Mouse (Mus musculus) midbrain, embryonic 11.5 days (tissue): ENCODE measurements around the gene Rere. TPM values are rescaled to one million over a fixed set of nuclear protein-coding genes. Genes with fewer than 3 reads are reported as not detected.
A peak's percentile ranks its signal among the peaks of the same experiment; 100 is the strongest.
"Not testable (repeated sequence)": the region's sequence is repeated elsewhere in the genome, so short reads cannot be mapped to it uniquely, and the experiment has no call there.

Experiments used
- ATAC-seq: fragments of 200-750 bp; cut with Nextera tagmentation; 2 replicates; pipeline ENCODE4 v1.8.0; 2017; ENCODE audit warnings: moderate TSS enrichment, moderate library complexity; ENCODE audit not compliant: low FRiP score
- DNase-seq: peaks from one replicate; pipeline ENCODE4 v3.0.0; 2015; ENCODE audit warnings: low spot score; ENCODE audit errors: missing footprints
- H3K27ac ChIP-seq: fragments of 300-500 bp; sonication (generic); 2 replicates; pipeline ENCODE4 v1.5.1; 2014; ENCODE audit warnings: low read depth, low read length
- H3K27me3 ChIP-seq: fragments of 300-500 bp; sonication (generic); 2 replicates; pipeline ENCODE4 v1.6.1; 2014; ENCODE audit warnings: mild to moderate bottlenecking, low read length, moderate library complexity, mixed read lengths; ENCODE audit not compliant: control insufficient read depth, insufficient read depth
- H3K36me3 ChIP-seq: fragments of 300-500 bp; sonication (generic); 2 replicates; pipeline ENCODE4 v1.6.1; 2014; ENCODE audit warnings: mild to moderate bottlenecking, low read length, moderate library complexity, mixed read lengths; ENCODE audit not compliant: control insufficient read depth, insufficient read depth
- H3K4me1 ChIP-seq: fragments of 300-500 bp; sonication (generic); 2 replicates; pipeline ENCODE4 v1.6.1; 2014; ENCODE audit warnings: low read length; ENCODE audit not compliant: control insufficient read depth, insufficient read depth
- H3K4me2 ChIP-seq: fragments of 300-500 bp; sonication (generic); 2 replicates; pipeline ENCODE4 v1.6.1; 2014; ENCODE audit warnings: mild to moderate bottlenecking, moderate library complexity
- H3K4me3 ChIP-seq: fragments of 300-500 bp; sonication (generic); 2 replicates; pipeline ENCODE4 v1.5.1; 2014; ENCODE audit warnings: low read depth, low read length
- H3K9ac ChIP-seq: fragments of 300-500 bp; sonication (generic); 2 replicates; pipeline ENCODE4 v1.6.1; 2014; ENCODE audit warnings: low read length
- H3K9me3 ChIP-seq: fragments of 300-500 bp; sonication (generic); 2 replicates; pipeline ENCODE4 v1.6.1; 2016; ENCODE audit warnings: low read length; ENCODE audit not compliant: control insufficient read depth
- WGBS: fragments of 180-500 bp; shearing (Covaris S2); extraction: QIAGEN DNeasy Blood & Tissue Kit; methylation state at CpG from one replicate; pipeline ENCODE4 v1.1.7; 2014; 5-methylcytosine and 5-hydroxymethylcytosine counted together
- polyA plus RNA-seq: library from polyadenylated mRNA; unstranded; fragments of >200 nt; fragmentation: Nextera tagmentation; extraction: Ambion mirVana; gene quantifications from 2 replicates; pipeline ENCODE4 v1.2.1, GENCODE M21; 2014

Rere gene
- polyA plus RNA-seq, 1 experiment from 2014 or later = 34.2 TPM

DNA sequence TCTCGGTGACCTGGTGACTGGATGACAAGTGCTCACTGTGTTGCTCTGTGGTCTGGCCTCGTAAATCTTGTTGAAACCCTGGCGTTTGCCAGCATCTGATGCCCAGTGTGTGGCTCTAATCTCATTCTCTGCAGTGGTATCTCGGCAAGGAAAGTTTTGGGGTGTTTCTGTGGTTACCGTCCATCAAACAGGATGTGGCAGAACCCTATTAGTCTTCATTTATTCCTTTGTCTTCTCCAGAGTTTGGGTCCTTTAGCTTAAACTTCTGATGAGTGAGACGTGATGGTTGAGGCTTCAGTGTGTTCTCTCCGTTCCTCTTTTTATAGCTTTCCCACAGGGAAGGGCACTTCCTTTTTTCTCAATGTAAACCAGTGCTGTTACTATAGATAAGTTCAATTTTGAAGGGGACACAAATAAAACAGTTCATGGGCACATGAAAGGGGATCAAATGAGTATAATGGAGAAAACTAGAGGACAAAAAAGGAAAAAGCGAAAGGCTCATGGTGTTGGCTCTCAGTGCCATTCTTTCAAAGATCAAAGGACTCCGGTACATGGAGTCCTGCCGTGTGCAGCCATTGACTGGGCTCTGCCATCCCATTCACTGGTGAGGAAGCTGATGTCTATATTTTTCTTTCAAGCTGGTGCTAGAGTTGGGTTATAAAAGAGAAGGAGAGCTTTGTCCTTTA, 191.4 kb downstream of the Rere start:
- H3K4me1 ChIP-seq = peaks cover 14% of the 10 kb centered on the region
- H3K27me3 ChIP-seq = peaks cover 2% of the 10 kb centered on the region; the same call in 1 of the 2 replicates
- no peak overlapping the region for H3K9ac ChIP-seq
- no peak for DNase-seq
- no peaks in the 10 kb centered on the region for H3K9me3 ChIP-seq
- ATAC-seq = peak; percentile 85
- WGBS = 8% methylated on average over 10 of the region's 10 CpGs
- H3K36me3 ChIP-seq = peaks cover 5% of the 10 kb centered on the region; the same call in 1 of the 2 replicates
- no peak overlapping the region for H3K4me3 ChIP-seq
- H3K27ac ChIP-seq = no peak overlapping the region; the same call in 1 of the 2 replicates
- no peak overlapping the region for H3K4me2 ChIP-seq

DNA sequence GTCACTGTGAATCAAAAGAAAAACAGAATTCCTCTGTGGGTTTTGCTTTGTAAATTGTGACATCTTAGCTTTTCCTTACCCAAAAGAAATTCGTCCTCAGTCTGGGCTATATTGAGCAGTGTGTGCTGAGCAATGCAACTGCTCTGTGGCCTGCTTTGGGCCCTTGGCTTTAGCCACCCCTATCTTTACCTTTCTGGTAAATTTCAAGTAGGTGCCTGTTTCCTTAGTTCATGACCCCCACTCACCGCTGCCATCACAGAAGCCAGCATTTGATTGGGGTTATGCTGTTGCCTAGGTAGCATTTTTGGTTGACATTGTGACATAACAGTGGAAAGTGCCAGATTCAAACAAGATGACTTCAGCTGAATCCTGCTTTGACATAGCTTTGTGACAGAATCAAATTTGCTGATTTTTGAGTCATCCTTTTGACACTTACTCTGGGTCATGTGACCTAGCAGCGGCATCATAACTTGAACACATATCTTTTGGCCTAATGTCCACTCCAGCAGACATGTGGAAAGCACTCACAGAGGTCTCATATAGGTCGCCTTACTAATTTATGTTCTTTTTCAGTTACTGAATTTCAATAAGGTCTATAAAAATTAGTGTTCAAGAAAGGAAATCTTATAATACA, 192.1 kb downstream of the Rere start:
- peak; percentile 44 for ATAC-seq
- peaks cover 5% of the 10 kb centered on the region; the same call in 1 of the 2 replicates for H3K36me3 ChIP-seq

DNA sequence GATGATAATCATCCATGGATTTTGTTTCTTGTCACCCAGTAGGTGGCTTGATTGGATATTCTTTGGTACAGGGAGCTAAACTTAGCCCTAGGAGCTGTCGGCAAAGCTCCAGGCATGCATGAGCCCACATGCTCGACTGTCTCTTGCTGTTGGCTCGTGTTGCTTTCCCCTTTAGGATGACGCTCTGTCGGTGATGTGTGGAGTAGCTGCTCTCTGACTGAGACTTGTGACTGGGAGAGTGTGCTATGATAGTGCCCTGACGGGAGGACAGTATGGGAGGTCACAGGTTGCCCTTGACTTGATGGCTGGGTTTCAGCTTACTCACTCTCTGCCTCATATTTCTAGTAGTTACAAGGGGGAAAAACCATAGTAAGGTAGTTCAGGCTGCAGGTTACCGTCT, 192.6 kb downstream of the Rere start:
- Histone ChIP-seq H3K4me1 (peaks cover 14% of the 10 kb centered on the region), H3K27me3 (peaks cover 2% of the 10 kb centered on the region; the same call in 1 of the 2 replicates), H3K9ac (no peak overlapping the region), H3K27ac (no peak overlapping the region), H3K4me3 (no peak overlapping the region), H3K36me3 (peaks cover 5% of the 10 kb centered on the region; the same call in 1 of the 2 replicates), H3K9me3 (no peaks in the 10 kb centered on the region), H3K4me2 (no peak overlapping the region)
- no peak for DNase-seq
- WGBS = 60% methylated on average over 7 of the region's 7 CpGs
- no peak for ATAC-seq

More for the DNA sequence above, 192.1 kb downstream of the Rere start:
- H3K27ac ChIP-seq = no peak overlapping the region
- H3K9me3 ChIP-seq = no peaks in the 10 kb centered on the region
- 64% methylated on average over 4 of the region's 4 CpGs for WGBS
- peaks cover 14% of the 10 kb centered on the region for H3K4me1 ChIP-seq
- no peak for DNase-seq
- no peak overlapping the region for H3K4me2 ChIP-seq
- no peak overlapping the region for H3K9ac ChIP-seq
- no peak overlapping the region for H3K4me3 ChIP-seq
- H3K27me3 ChIP-seq = peaks cover 2% of the 10 kb centered on the region; the same call in 1 of the 2 replicates

DNA sequence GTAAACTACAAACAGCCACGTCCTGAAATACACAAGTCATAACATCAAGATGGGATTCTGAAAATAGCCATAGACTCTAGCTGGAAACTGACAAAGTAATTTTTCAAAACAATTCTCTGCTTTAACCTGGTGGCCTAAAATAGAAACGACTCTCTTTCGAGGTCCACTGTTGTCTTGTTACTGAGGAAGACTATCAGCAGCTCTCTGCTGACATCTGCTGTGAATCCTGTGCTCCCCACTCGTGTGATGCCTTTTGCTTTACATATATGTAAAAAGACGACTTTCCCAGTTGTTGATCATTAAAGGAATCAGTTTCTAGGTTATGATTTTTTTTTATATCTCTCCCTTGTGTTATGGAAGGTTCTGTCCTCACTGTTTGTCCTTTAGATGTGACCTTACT, 194.8 kb downstream of the Rere start:
- DNase-seq (no peak), ATAC-seq (no peak)
- no peak overlapping the region for H3K9ac ChIP-seq
- H3K4me2 ChIP-seq = no peak overlapping the region
- no peak overlapping the region for H3K27ac ChIP-seq
- H3K27me3 ChIP-seq = peaks cover 2% of the 10 kb centered on the region; the same call in 1 of the 2 replicates
- 78% methylated on average over 5 of the region's 5 CpGs for WGBS
- H3K4me1 ChIP-seq = peaks cover 14% of the 10 kb centered on the region
- no peaks in the 10 kb centered on the region for H3K9me3 ChIP-seq
- no peak overlapping the region for H3K4me3 ChIP-seq
- no peaks in the 10 kb centered on the region for H3K36me3 ChIP-seq

DNA sequence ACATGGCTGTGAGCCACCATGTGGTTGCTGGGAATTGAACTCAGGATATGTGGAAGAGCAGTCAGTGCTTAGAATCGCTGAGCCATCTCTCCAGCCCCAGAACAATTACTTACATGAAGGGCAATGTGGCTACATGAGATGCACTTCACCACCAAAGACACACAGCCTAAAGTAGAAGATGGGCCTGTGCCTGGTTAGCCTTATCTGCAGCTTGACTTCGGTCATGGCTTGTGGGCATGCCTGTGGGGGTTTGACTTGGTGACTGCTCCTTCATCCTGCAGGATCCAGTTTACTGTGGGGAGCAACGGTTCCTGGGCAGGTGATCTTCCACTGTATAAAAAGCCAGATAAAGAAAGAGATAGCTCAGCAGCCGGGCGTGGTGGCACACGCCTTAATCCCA, 196.6 kb downstream of the Rere start:
- Histone ChIP-seq H3K9me3 (no peaks in the 10 kb centered on the region), H3K36me3 (0 out of 2 replicates have a peak, but pooled peaks cover 3% of the 10 kb centered on the region), H3K9ac (no peak overlapping the region), H3K27me3 (peaks cover 2% of the 10 kb centered on the region; the same call in 1 of the 2 replicates), H3K4me1 (peaks cover 8% of the 10 kb centered on the region), H3K27ac (no peak overlapping the region), H3K4me2 (no peak overlapping the region), H3K4me3 (no peak overlapping the region)
- WGBS = 94% methylated on average over 6 of the region's 6 CpGs
- DNase-seq = no peak
- ATAC-seq = no peak

DNA sequence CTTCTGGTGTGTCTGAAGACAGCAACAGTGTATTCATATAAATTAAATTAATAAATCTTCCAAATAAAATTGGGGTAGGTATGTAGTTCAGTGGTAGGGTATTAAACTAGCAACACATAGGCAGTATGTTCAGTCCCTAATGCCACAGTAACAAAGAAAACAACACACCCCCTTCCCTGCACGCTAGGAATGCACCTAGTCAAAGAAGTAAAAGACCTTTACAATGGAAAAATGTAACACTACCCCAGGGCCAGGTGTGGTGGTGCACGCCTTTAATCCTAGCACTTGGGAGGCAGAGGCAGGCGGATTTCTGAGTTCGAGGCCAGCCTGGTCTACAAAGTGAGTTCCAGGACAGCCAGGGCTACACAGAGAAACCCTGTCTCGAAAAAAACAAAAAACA, 201.6 kb downstream of the Rere start:
- not testable (repeated sequence) for H3K27ac ChIP-seq, H3K36me3 ChIP-seq, H3K9ac ChIP-seq, H3K27me3 ChIP-seq, DNase-seq, ATAC-seq, H3K4me2 ChIP-seq, H3K4me1 ChIP-seq, H3K9me3 ChIP-seq, H3K4me3 ChIP-seq
- WGBS = 85% methylated on average over 4 of the region's 5 CpGs

DNA sequence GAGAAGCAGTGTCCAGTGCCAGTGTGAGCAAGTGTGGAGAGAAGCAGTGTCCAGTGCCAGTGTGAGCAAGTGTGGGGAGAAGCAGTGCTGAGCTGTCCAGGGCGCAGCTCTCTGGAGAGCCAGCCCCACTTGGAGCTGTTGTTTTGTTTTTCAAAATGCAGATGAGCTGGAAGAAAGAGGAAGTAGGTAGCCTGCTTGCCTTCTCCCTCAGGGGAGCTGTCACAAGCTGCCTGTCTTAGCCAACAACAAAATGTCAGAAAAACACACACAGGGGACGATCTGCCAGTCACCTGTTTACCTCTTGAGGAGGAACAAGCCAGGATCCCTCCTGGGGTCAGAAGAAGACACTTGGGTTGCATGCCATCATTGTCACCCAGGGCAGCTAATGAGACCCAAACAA, 204.7 kb downstream of the Rere start:
- no peaks in the 10 kb centered on the region for H3K9me3 ChIP-seq
- H3K4me1 ChIP-seq = peaks cover 14% of the 10 kb centered on the region
- ATAC-seq (no peak), DNase-seq (no peak)
- no peak overlapping the region for H3K4me2 ChIP-seq
- H3K4me3 ChIP-seq = no peak overlapping the region
- H3K36me3 ChIP-seq = 0 out of 2 replicates have a peak, but pooled peaks cover 3% of the 10 kb centered on the region
- no peak overlapping the region for H3K27ac ChIP-seq
- no peaks in the 10 kb centered on the region for H3K27me3 ChIP-seq
- 40% methylated on average over 2 of the region's 2 CpGs for WGBS
- no peak overlapping the region for H3K9ac ChIP-seq

DNA sequence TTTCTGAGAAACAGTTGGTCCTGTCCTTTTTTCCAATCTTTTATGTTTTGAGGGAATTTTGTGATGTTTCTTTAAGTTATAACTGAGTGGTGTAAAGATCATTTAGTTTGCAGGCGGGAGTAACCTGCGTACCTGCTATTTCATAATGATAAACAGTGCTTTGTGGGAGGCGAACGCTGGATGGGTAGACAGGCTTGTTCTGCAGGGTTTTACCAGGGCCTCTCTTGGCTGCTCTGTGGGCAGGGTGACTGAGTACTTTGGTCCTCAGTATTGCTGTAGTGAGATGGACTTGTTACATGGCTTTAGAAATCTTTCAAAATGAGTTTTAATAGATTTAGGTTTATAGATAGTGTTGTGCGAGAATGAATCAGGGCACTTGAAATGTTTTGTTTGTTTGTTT, 205.7 kb downstream of the Rere start:
- no peak for ATAC-seq
- Histone ChIP-seq H3K4me2 (no peak overlapping the region), H3K4me3 (no peak overlapping the region), H3K9me3 (no peaks in the 10 kb centered on the region), H3K4me1 (peaks cover 14% of the 10 kb centered on the region), H3K36me3 (0 out of 2 replicates have a peak, but pooled peaks cover under 1% of the 10 kb centered on the region), H3K27me3 (no peaks in the 10 kb centered on the region), H3K9ac (no peak overlapping the region), H3K27ac (no peak overlapping the region)
- 82% methylated on average over 5 of the region's 5 CpGs for WGBS
- DNase-seq = no peak

DNA sequence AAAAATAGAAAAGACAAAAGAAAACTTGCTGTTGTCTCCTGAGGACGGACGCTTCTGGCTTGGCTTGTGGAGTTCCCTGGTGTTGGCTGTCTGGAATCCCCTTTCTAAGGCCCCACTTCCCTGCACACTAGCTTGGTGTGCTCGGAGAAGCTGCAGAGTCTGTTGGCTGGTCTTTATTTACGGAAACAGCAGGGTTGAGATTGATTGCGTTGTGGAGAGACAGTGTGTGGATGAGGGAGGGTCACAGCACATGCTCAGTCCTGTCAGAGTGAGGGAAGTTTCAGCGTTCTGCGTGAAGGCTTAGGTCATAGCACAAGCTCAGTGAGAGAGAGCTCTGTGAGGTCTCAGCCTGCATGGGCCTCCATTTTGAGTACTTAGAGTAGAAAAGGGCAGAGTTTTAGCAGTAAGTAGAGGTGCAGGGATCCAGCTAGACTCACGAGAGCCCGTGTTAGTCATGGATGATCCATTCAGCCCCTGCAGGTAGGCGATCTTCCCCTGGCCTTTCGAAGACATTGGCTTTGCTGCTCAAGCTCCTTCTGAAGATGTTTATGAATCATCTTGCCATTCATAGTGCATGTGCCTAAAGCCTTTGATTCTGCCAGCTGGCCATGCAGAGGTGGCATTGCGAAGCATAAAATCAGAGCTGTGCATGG, 206.8 kb downstream of the Rere start:
- peak; percentile 87 for ATAC-seq
- Histone ChIP-seq H3K4me3 (no peak overlapping the region), H3K9ac (peak overlapping the region; percentile 42), H3K27ac (peak overlapping the region; percentile 3; the same call in 1 of the 2 replicates), H3K4me2 (peak overlapping the region; percentile 40), H3K36me3 (no peaks in the 10 kb centered on the region), H3K27me3 (no peaks in the 10 kb centered on the region), H3K4me1 (peaks cover 14% of the 10 kb centered on the region), H3K9me3 (no peaks in the 10 kb centered on the region)
- WGBS = 27% methylated on average over 12 of the region's 12 CpGs
- DNase-seq = peak; percentile 95
